Mouse (Mus musculus) liver, embryonic 14.5 days (tissue): ENCODE results near the gene Clhc1.

ENCODE experiments used
- CTCF ChIP-seq: IDR thresholded peaks from 2 replicates; pipeline ENCODE4 v1.5.1; 2016; ENCODE audit warnings: antibody characterized with exemption, low read depth, control low read depth
- EP300 ChIP-seq: IDR thresholded peaks from 2 replicates; pipeline ENCODE4 v1.6.1; 2016; ENCODE audit warnings: antibody characterized with exemption, low read depth

- TF ChIP-seq EP300 (no peak), CTCF (no peak)
Observed at GRCm38 (mm10) chr11:29599000-29599399, 51.2 kb downstream of the Clhc1 start.
